Mouse (Mus musculus) lung, adult 2 months (tissue): ENCODE results near the gene Ifih1.

Source experiments
- CTCF ChIP-seq: fragments of 200-500 bp; IDR thresholded peaks from 2 replicates; pipeline ENCODE4 v1.5.1; 2011; ENCODE audit warnings: mild to moderate bottlenecking, low read length, control low read depth; ENCODE audit not compliant: insufficient read depth
- POLR2A ChIP-seq: fragments of 200-500 bp; IDR thresholded peaks from 2 replicates; pipeline ENCODE4 v1.6.1; 2011; ENCODE audit warnings: low read depth, mild to moderate bottlenecking, control low read depth, low read length, borderline replicate concordance; ENCODE audit errors: extremely low read depth

DNA sequence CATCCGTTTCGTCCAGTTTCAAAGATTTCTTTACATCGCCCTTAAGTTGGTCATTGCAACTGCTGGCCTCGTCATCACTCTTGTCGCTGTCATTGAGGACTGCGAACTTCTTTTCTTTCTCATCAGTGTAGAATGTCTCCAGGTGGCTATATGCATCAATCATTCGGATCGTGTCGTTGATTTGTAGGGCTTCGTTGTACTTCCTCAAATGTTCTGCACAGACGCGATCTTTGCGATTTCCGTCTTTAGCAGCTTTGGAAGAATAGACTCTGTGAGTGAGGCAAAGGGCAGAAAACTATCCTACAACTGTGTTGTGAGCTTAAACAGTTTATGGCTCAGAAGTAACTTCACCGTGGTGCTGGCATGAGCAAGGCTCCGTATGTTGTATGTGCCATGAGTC lies 39.9 kb downstream of the Ifih1 start:
- TF ChIP-seq CTCF (no peak), POLR2A (no peak)
